Mouse (Mus musculus) midbrain, embryonic 15.5 days (tissue): ENCODE data around the gene Neurl1b. TPM values are rescaled to one million over a fixed set of nuclear protein-coding genes. Genes with fewer than 3 reads are reported as not detected.

Experiments used
- ATAC-seq: fragments of 200-750 bp; cut with Nextera tagmentation; replicated peaks from 2 replicates; pipeline ENCODE4 v1.8.0; 2017; ENCODE audit warnings: moderate TSS enrichment
- H3K27ac ChIP-seq: fragments of 300-500 bp; sonication (generic); 2 replicates; pipeline ENCODE4 v1.5.1; 2015; ENCODE audit warnings: mild to moderate bottlenecking, inconsistent platforms
- H3K27me3 ChIP-seq: fragments of 300-500 bp; sonication (generic); replicated peaks from 2 replicates; pipeline ENCODE4 v1.6.1; 2015; ENCODE audit warnings: inconsistent platforms
- H3K36me3 ChIP-seq: fragments of 300-500 bp; sonication (generic); replicated peaks from 2 replicates; pipeline ENCODE4 v1.6.1; 2015; ENCODE audit warnings: inconsistent platforms
- H3K4me1 ChIP-seq: fragments of 300-500 bp; sonication (generic); 2 replicates; pipeline ENCODE4 v1.6.1; 2015; ENCODE audit warnings: inconsistent platforms
- H3K4me2 ChIP-seq: fragments of 300-500 bp; sonication (generic); 2 replicates; pipeline ENCODE4 v1.6.1; 2015; ENCODE audit warnings: inconsistent platforms, mild to moderate bottlenecking, moderate library complexity
- H3K4me3 ChIP-seq: fragments of 300-500 bp; sonication (generic); 2 replicates; pipeline ENCODE4 v1.5.1; 2015; ENCODE audit warnings: mild to moderate bottlenecking, inconsistent platforms
- H3K9ac ChIP-seq: fragments of 300-500 bp; sonication (generic); 2 replicates; pipeline ENCODE4 v1.6.1; 2015; ENCODE audit warnings: mild to moderate bottlenecking, inconsistent platforms
- H3K9me3 ChIP-seq: fragments of 300-500 bp; sonication (generic); 2 replicates; pipeline ENCODE4 v1.6.1; 2016; ENCODE audit warnings: inconsistent platforms
- WGBS: fragments of 180-500 bp; shearing (Covaris S2); methylation state at CpG from one replicate; pipeline ENCODE4 v1.1.7; 2015; ENCODE audit warnings: mixed read lengths; 5-methylcytosine and 5-hydroxymethylcytosine counted together
- polyA plus RNA-seq: library from polyadenylated mRNA; unstranded; fragments of >200 nt; fragmentation: Nextera tagmentation; extraction: Ambion mirVana; gene quantifications from 2 replicates; pipeline ENCODE4 v1.2.1, GENCODE M21; 2015

Neurl1b gene
- polyA plus RNA-seq, 1 experiment from 2014 or later = 1.9 TPM

DNA sequence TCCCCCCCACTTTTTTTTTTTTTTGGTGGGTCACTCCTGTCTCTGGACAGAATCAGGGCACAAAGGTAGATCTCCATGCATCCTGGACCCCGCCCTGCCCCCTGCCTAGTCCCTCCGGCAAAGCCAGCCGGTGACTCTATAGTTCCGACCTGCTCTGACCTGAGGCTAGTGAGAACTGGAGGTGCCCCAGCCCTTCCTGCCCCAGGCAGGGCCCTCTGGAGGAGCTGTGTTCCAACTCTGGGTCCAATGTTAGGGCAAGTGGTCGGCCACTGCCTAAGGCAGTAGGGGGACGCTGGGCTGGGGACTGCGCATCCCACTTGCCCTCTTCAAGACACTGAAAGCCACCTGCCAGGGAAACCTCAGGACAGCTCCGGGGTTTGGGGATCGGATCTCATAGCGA is 75.4 kb downstream of the Neurl1b start:
- Histone ChIP-seq H3K27me3 (no peaks in the 10 kb centered on the region), H3K4me2 (no peak overlapping the region), H3K4me1 (no peaks in the 10 kb centered on the region), H3K9me3 (no peaks in the 10 kb centered on the region), H3K9ac (no peak overlapping the region), H3K27ac (no peak overlapping the region), H3K36me3 (no peaks in the 10 kb centered on the region), H3K4me3 (no peak overlapping the region)
- ATAC-seq = no peak
- 93% methylated on average over 10 of the region's 10 CpGs for WGBS

DNA sequence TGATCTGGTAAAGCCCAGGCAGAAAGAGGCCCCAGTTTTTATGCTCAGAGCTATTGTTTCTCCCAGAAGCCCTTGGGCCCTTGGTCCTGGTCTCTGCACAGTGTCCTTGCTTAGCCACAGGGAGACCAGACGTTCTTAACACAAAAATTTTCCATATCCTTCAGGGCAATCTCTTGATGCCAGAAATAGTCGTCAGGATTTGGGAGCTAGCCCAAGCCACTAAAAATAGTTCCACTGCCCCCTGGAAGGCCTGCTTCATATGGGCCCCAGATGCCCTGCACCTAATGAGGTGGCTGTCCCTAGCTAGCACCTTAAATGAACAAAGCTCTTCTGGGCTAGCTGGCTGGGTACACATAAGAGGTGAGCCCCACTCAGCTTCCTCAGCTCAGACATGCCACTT is 76.3 kb downstream of the Neurl1b start:
- WGBS = 76% methylated on average over 2 of the region's 2 CpGs
- H3K4me2 ChIP-seq = no peak overlapping the region
- no peak for ATAC-seq

DNA sequence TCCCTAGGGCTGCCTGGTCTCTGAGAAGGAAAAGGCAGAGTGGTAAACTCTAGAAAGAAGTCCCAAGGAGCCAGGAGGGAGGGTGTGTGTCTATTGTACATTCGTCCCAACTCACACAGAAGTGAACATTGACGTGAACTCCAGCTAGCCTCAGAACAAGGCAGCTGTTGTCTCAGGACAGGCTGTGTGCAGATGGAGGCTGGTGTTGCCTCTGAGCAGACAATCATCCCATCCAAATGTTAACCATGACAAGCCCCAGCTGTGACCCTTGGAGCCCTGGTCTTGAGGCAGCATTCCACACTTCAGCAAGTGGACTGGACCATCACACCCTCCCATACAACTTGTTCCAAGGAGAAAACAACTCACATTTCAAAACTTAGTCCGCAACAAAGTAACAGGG is 77.6 kb downstream of the Neurl1b start:
- H3K4me2 ChIP-seq = no peak overlapping the region
- no peaks in the 10 kb centered on the region for H3K9me3 ChIP-seq
- no peak overlapping the region for H3K27ac ChIP-seq
- H3K4me1 ChIP-seq = no peaks in the 10 kb centered on the region
- 94% methylated on average over 3 of the region's 3 CpGs for WGBS
- no peak overlapping the region for H3K4me3 ChIP-seq
- ATAC-seq = no peak
- no peaks in the 10 kb centered on the region for H3K36me3 ChIP-seq
- H3K27me3 ChIP-seq = no peaks in the 10 kb centered on the region
- no peak overlapping the region for H3K9ac ChIP-seq

More for the DNA sequence above, 76.3 kb downstream of the Neurl1b start:
- no peaks in the 10 kb centered on the region for H3K36me3 ChIP-seq
- H3K9ac ChIP-seq = no peak overlapping the region
- H3K27me3 ChIP-seq = no peaks in the 10 kb centered on the region
- H3K4me1 ChIP-seq = no peaks in the 10 kb centered on the region
- H3K4me3 ChIP-seq = no peak overlapping the region
- no peak overlapping the region for H3K27ac ChIP-seq
- H3K9me3 ChIP-seq = no peaks in the 10 kb centered on the region

DNA sequence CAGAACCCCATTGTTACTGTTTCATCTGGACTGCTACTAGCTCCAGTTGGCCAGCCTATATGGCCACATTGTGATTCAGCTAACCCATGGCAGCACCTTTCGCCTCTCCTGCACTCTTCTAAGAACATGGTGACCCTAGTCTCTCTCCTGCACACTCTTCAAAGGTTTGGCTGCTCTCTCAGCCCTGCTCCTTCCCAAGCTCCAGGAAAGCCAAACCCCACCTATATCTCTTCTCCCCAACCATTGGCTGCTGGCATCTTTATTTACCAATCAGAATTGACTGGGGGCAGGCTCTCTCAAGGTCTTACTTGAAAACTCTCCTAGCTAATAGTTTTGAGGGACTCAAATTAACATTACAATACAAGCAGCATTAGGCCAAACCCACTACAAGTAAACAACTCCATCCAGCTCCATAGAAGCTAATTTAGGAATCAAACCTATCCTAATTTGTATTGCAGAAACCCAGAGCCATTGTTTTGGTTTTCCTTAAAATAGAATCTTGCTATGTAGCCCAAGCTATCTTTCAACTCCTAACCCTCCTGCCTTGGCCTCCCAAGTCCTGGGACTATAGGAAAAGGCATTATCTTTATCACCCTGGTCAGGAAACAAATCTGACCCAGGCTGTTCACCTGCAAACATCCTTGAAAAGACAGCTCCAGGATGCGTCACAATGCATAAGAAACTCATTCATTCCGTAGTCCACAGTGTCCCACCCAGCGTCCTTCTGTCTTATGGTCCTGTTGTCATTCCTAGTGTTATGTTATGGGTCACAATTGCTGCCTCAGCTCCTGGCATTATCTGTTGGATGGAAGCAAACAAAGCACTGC is 80.2 kb downstream of the Neurl1b start:
- no peak for ATAC-seq
- Histone ChIP-seq H3K4me1 (no peaks in the 10 kb centered on the region), H3K9ac (no peak overlapping the region), H3K9me3 (no peaks in the 10 kb centered on the region), H3K36me3 (no peaks in the 10 kb centered on the region), H3K27ac (no peak overlapping the region), H3K4me3 (no peak overlapping the region), H3K4me2 (no peak overlapping the region), H3K27me3 (no peaks in the 10 kb centered on the region)
- WGBS = 87% methylated on average over 4 of the region's 4 CpGs

Other genes with a start within 250 kb of the Neurl1b start
- gene Pdia2, start 215.7 kb upstream of the Neurl1b start, polyA plus RNA-seq = 0.13 and 0.38 TPM in 2 replicates
- gene Rgs11, start 211.9 kb upstream of the Neurl1b start, polyA plus RNA-seq = 7.6 and 8.3 TPM in 2 replicates
- 124 and 125 TPM in 2 replicates for gene Arhgdig, start 207.0 kb upstream of the Neurl1b start, polyA plus RNA-seq
- 31.7 and 33.8 TPM in 2 replicates for gene Fam234a, start 170.6 kb upstream of the Neurl1b start, polyA plus RNA-seq
- 117 and 123 TPM in 2 replicates for gene Luc7l, start 161.9 kb upstream of the Neurl1b start, polyA plus RNA-seq
- 100 and 109 TPM in 2 replicates for gene Ergic1, start 146.7 kb downstream of the Neurl1b start, polyA plus RNA-seq
- gene Dusp1, start 147.3 kb downstream of the Neurl1b start, polyA plus RNA-seq = 42.5 and 42.8 TPM in 2 replicates
- 82.7 and 89.4 TPM in 2 replicates for gene Atp6v0e, start 248.4 kb downstream of the Neurl1b start, polyA plus RNA-seq